Mouse (Mus musculus): ENCODE results near the gene Sdc1. TPM values are rescaled to one million over a fixed set of nuclear protein-coding genes. Genes with fewer than 3 reads are reported as not detected.

Sdc1 gene
- polyA plus RNA-seq (2012; rRNA removed): 226 and 233 TPM in 2 replicates

DNA sequence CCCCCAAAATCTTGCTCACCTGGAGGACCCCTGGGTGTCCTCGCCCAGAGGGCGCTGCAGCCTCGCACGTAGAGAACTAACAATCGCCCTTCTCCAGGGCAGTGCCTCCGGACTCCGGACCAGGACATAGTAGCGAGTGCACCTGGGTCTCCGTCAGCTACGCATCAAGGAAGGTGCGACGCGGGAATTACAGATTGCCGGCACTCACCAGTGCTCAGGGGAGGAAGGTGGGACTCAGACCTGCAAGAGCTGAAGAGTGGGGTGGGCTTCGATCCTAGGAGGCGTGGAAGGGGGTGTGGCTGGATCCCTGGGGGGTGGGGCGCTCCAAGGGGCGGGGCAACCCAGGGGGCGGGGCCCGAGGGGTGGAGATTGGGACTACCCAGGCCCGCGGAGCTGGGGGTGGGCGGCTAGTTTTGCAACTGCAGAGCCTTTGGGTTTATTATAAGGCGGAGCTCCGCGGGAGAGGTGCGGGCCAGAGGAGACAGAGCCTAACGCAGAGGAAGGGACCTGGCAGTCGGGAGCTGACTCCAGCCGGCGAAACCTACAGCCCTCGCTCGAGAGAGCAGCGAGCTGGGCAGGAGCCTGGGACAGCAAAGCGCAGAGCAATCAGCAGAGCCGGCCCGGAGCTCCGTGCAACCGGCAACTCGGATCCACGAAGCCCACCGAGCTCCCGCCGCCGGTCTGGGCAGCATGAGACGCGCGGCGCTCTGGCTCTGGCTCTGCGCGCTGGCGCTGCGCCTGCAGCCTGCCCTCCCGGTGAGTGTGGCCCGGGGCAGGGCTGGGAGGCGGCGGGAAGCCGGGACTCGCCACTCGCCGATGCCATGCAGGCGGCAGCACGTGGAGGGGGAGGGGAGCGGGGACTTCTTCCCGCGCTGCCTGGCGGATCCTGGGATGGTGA is at the start of gene Sdc1:
Gene Sdc1 (plus strand): TSS at position 378 of the 898 bp plus-strand sequence.

Other genes starting within 250 kb of the Sdc1 start
- 0.17 and 0.38 TPM in 2 replicates for gene Slc7a15, start 172.3 kb upstream of the Sdc1 start, polyA plus RNA-seq (2012; rRNA removed)
- gene Pum2, start 97.2 kb upstream of the Sdc1 start, polyA plus RNA-seq (2012; rRNA removed): 55.8 and 77.2 TPM in 2 replicates
- gene Laptm4a, start 150.3 kb downstream of the Sdc1 start, polyA plus RNA-seq (2012; rRNA removed): 278 and 306 TPM in 2 replicates
- gene Matn3, start 176.6 kb downstream of the Sdc1 start, polyA plus RNA-seq (2012; rRNA removed): 0.13 and 0.15 TPM in 2 replicates
- gene Wdr35, start 202.6 kb downstream of the Sdc1 start, polyA plus RNA-seq (2012; rRNA removed): 2.7 and 2.9 TPM in 2 replicates

Measured in ovary, adult 2 months (tissue).